Mouse (Mus musculus) cerebellum, adult 8-10 months (tissue): ENCODE measurements around the gene Anks1b.
A peak's percentile ranks its signal among the peaks of the same experiment; 100 is the strongest.

Experiments
- DNase-seq: peaks from one replicate; pipeline ENCODE4 v3.0.0; 2022

Anks1b gene

DNA sequence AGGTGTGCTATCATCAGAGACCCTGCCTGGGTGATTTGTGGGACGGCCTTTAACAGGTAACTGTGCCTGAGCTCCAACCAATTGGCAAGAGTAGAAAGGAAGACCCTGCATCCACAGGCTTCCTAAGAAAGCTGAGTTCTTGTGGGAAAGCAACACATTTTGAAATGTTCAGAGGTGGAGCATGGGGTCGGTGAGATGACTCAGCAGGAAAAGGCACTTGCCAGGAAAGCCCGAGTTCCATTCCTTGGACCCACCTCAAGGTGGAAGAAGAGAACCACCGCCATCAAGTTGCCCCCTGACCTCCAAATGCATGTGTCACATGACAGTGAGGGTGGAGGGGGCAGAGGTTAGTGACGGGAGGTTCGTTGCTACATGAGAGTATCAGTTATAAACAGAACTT, 1101.2 kb downstream of the Anks1b start:
- no peak for DNase-seq

DNA sequence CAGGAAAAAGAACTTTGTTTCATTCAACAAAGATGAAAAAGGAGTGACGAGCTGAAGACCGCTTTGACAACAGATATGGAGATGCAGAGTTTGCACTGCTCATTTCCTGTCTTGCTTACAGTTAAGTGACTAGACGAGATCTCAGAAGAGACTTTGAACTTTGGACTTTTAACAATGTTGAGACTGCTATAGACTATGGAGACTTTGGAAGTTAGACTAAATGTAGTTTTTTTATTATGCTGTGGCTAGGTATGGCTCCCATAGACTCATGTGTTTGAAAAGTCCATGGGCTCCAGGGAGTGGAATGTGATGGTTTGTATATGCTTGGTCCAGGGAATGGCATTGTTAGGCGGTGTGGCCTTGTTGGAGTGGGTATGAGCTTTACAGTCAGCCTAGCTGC, 1108.5 kb downstream of the Anks1b start:
- DNase-seq = no peak

DNA sequence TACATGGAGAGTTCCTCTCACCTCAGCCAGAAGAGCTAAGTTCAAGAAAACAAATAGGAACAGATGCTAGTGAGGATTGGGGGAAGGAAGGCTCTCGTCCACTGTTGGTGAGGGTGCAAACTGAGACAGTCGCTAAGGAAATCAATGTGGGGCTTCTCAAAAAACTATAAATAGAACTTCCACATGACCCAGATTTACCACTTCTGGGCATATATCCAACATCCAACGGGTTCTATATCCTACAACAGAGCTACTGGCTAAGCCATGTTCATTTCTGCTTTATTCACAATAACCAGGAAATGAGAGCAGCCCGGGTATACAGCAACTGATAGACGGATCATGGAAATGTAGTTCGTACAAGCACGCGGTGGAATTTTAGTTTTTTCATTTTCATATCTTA, 1109.7 kb downstream of the Anks1b start:
- DNase-seq = no peak

DNA sequence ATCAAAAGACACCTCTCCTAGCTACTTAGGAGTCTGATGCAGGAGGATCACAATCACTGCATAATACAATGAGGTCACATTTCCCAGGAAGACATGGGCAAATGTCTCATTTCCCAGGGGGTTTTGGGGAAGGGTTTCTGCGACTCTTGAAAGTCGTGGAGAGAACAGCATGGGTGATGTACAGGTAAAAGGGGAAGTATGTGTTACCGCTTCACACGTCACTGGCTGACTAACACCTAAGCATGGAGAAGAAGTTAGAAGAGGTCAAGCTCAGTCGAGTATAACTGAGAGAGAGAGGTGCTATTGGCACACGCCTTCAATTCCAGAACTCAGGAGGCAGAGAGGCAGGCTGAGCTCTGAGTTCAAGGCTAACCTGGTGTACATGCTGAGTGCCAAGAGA, 1117.0 kb downstream of the Anks1b start:
- DNase-seq = no peak

DNA sequence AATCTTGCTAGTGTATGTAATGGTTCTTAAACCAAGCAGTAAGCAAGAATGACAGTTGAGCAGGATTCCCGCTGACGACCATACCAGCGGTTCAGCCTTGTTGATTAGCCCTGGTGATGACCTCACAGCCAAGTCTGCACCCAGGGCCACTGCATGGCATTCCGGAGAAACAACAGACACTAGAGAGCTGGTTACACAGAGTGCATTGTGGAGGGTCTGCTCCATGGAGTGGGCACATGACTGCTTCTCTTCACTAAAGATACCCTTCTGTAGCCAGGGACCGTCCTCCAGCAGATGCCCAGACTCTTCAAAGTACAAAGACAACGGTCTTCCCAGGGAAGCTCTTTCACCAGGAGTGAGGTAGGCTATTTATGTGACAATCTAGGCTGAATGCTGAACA, 1118.9 kb downstream of the Anks1b start:
- no peak for DNase-seq

DNA sequence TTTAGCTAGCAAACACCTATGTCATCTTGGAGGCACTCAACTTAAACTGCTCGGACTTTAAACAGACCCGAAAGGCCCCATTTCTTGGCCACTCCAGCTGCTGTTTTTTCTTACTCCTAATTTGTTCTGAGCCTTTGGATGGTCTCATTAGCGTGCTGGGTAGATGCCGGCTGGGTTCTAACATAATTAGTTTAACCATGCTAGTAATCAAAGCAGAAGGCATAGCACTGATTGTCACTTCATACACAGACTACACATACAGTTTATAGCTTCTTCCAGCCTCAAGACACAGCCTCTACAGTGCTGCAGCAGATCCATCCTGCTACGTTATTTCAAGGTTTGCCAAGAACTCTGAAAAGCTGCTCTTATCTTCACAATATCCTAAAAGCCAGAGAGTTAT, 1120.6 kb downstream of the Anks1b start:
- no peak for DNase-seq

DNA sequence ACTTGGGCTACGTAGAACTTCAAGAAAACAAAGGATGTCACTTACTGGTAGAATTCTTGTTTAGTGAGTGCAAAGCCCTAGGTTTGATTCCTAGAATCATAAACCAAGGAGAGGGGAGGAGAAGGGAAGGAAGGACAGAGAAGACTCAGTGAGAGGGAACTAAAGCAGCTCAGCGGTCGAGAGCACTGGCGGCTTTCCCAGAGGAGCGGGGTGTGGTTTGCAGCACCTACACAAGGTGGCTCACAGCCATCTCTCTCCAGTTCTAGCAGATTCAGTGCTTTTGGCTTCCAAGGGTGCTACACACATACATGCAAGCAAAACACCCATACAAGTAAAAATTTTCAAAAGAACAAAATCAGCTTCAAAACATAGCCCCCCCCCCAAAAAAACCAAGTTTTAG, 1126.6 kb downstream of the Anks1b start:
- DNase-seq = no peak

DNA sequence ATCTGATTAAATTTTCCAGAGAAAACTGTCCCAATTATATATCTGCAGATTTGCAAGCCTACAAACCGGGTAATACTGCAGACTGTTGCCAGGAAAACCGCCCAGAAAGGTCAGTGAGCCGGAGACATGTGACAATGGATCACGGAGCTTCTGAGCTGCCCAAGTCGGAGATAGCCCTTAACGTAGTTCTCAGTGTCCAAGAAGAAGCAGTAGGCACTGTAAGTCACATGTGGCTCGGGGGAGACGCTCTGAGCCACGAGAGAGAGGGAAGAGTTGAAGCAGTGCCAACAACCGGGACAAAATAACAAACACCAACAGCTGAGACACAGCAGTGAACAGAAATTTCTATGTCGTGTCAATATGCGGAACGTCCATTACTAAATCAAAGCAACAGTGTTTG, 1128.1 kb downstream of the Anks1b start:
- peak; percentile 17 for DNase-seq

DNA sequence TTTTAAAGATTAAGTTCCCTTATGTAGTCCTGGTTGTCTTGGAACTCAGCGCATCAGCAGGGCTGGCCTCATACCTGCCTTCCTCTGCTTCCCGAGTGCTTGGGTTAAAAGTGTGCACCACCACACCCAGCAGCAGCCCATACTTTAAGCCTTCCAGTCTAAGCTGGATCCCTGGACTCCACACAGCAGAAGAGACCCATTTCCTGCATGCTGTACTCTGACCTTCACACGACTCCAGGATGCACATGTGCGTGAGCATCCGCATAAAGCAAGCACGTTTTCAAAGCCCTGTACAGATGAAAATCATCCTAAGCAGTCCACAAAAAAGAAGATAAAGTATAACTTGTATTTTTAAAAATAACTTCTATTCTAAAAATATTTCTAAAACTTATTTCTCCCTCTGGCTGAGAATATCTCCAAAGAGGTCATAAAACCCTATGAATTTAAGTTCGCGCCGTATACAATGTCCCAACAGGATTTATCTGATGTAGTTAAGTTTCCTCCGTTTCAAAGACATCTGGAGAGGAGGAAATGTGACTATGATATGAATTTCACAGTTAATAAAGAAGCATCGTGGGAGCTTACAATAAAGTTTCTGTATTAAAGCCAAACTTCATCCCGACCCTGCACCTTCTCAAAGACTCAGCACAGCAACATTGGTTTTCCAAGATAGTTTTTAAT, 1132.7 kb downstream of the Anks1b start:
- no peak for DNase-seq
